Mouse (Mus musculus) liver, postnatal 0 days (tissue): ENCODE data around the gene Uba7. TPM values are rescaled to one million over a fixed set of nuclear protein-coding genes. Genes with fewer than 3 reads are reported as not detected.

ENCODE experiments used
- ATAC-seq: fragments of 200-750 bp; cut with Nextera tagmentation; 2 replicates; pipeline ENCODE4 v1.8.0; 2017; ENCODE audit warnings: mild to moderate bottlenecking, moderate library complexity
- DNase-seq: peaks from one replicate; pipeline ENCODE4 v3.0.0-alpha.2; 2016
- H3K27ac ChIP-seq: fragments of 300-500 bp; sonication (generic); 2 replicates; pipeline ENCODE4 v1.5.1; 2014; ENCODE audit warnings: antibody characterized with exemption, moderate library complexity, mild to moderate bottlenecking, low read depth
- H3K27me3 ChIP-seq: fragments of 300-500 bp; sonication (generic); 2 replicates; pipeline ENCODE4 v1.6.1; 2014; ENCODE audit warnings: low read length, control low read depth, mixed read lengths; ENCODE audit not compliant: insufficient read depth
- H3K36me3 ChIP-seq: fragments of 300-500 bp; sonication (generic); replicated peaks from 2 replicates; pipeline ENCODE4 v1.6.1; 2014; ENCODE audit warnings: mild to moderate bottlenecking, control low read depth, low read length, moderate library complexity, mixed read lengths; ENCODE audit not compliant: insufficient read depth
- H3K4me1 ChIP-seq: fragments of 300-500 bp; sonication (generic); 2 replicates; pipeline ENCODE4 v1.6.1; 2014; ENCODE audit warnings: antibody characterized with exemption, mild to moderate bottlenecking, control low read depth; ENCODE audit not compliant: insufficient read depth
- H3K4me2 ChIP-seq: fragments of 300-500 bp; sonication (generic); 2 replicates; pipeline ENCODE4 v1.6.1; 2014; ENCODE audit warnings: low read depth, mild to moderate bottlenecking, low read length, moderate library complexity, mixed read lengths
- H3K4me3 ChIP-seq: fragments of 300-500 bp; sonication (generic); 2 replicates; pipeline ENCODE4 v1.5.1; 2014; ENCODE audit warnings: low read depth, low read length
- H3K9ac ChIP-seq: fragments of 300-500 bp; sonication (generic); replicated peaks from 2 replicates; pipeline ENCODE4 v1.6.1; 2014; ENCODE audit warnings: mild to moderate bottlenecking, moderate library complexity
- H3K9me3 ChIP-seq: fragments of 300-500 bp; sonication (generic); 2 replicates; pipeline ENCODE4 v1.6.1; 2016; ENCODE audit warnings: mild to moderate bottlenecking, control low read depth, low read length, mixed read lengths
- CTCF ChIP-seq: sonication (generic); IDR thresholded peaks from 2 replicates; pipeline ENCODE4 v1.5.1; 2016; ENCODE audit warnings: antibody characterized with exemption, low read depth
- EP300 ChIP-seq: IDR thresholded peaks from 2 replicates; pipeline ENCODE4 v1.6.1; 2016; ENCODE audit warnings: antibody characterized with exemption, low read depth, mild to moderate bottlenecking
- WGBS: fragments of 180-500 bp; shearing (Covaris S2); extraction: QIAGEN DNeasy Blood & Tissue Kit; methylation state at CpG from one replicate; pipeline ENCODE4 v1.1.7; 2014; ENCODE audit not compliant: insufficient replicate concordance; 5-methylcytosine and 5-hydroxymethylcytosine counted together
- polyA plus RNA-seq: library from polyadenylated mRNA; unstranded; fragments of >200 nt; fragmentation: Nextera tagmentation; extraction: Ambion mirVana; gene quantifications from 2 replicates; pipeline ENCODE4 v1.2.1, GENCODE M21; 2015

Gene Uba7
- polyA plus RNA-seq, 1 experiment from 2014 or later: 33.2 TPM

DNA sequence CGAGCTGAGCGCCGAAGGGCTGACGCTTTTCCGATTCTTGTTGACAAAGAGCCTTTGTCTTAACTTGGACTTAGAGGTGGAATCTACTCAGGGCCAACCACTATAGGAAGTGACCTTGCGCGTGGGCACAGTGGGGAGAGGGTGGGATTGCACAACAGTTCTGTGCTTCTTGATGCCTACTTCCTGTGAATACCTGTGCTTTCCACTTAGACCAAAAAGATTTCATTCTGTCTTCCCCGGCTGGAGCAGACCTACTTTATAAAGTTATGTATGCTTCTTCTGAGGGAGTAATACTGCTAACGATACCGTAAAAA is 25.4 kb upstream of the Uba7 start, which contains the start of gene Traip:
Gene Traip (plus strand): TSS at position 215 of the 314 bp plus-strand sequence.
- DNase-seq (no peak), ATAC-seq (no peak)
- H3K36me3 ChIP-seq: no peaks in the 10 kb centered on the region
- peak within 1 kb of the TSS; percentile 70 for H3K4me2 ChIP-seq
- H3K27me3 ChIP-seq: no peaks in the 10 kb centered on the region
- WGBS: 78% methylated on average over 10 of the region's 10 CpGs
- H3K4me3 ChIP-seq: peak within 1 kb of the TSS; percentile 70
- H3K27ac ChIP-seq: peak within 1 kb of the TSS; percentile 75
- no peaks in the 10 kb centered on the region for H3K9me3 ChIP-seq
- peaks cover 14% of the 10 kb centered on the region for H3K4me1 ChIP-seq
- TF ChIP-seq CTCF (no peak), EP300 (no peak)
- peak within 1 kb of the TSS; percentile 59 for H3K9ac ChIP-seq

DNA sequence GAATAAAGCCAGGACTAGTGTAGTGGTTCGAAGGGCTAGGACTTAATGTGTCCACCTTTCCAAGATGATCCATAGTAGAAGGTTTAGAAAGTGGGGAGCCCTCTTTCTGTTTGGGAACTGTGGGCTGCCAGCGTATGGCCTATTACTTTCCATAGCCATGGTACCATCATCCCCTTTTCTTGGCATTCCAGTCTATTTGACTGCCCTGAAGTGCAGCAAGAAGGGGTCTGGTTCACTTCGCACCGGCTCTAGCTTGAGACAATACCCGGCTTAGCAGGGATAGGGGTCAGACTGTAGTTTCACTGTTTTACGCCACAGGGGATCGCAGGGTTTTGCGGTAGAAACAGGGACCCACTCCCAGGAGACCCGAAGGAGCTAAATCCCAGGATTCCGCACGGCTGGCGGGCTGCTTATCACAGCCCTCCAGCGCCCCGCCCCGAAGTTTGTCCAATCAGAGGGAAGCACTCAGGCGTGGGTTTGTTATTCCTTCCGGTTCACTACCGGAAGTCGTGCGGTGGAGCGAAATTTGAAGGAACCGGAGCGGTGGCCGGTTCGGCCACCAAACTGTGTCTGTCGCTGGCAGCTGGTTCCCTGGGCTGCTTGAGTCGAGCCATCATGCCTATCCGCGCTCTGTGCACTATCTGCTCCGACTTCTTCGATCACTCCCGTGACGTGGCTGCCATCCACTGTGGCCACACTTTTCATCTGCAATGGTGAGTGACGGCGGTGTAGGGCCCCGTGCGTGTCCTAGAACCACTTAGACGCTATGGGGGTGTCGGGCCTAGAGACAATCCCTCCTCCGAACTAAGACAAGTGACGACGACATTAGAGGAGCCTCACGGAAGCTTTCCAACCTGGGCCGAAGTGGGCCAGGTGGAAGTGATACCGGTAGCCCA is 24.6 kb upstream of the Uba7 start:
- 16% methylated on average over 45 of the region's 45 CpGs for WGBS

GRCm38 (mm10) chr9:107955613-107956289 is 19.6 kb upstream of the Uba7 start:
- Histone ChIP-seq H3K27ac (no peak overlapping the region), H3K9me3 (no peaks in the 10 kb centered on the region), H3K27me3 (no peaks in the 10 kb centered on the region), H3K4me2 (no peak overlapping the region), H3K4me3 (no peak overlapping the region), H3K9ac (no peak overlapping the region), H3K36me3 (peaks cover 12% of the 10 kb centered on the region; the same call in 1 of the 2 replicates), H3K4me1 (peaks cover 5% of the 10 kb centered on the region; the same call in 1 of the 2 replicates)
- 81% methylated on average over 6 of the region's 6 CpGs for WGBS
- no peak for TF ChIP-seq EP300
- TF ChIP-seq CTCF: no peak
- ATAC-seq (peak; percentile 72), DNase-seq (no peak)

More for the DNA sequence above, 24.6 kb upstream of the Uba7 start:
- no peaks in the 10 kb centered on the region for H3K27me3 ChIP-seq
- peak overlapping the region; percentile 70 for H3K4me3 ChIP-seq
- peaks cover 14% of the 10 kb centered on the region for H3K4me1 ChIP-seq
- H3K27ac ChIP-seq: peak overlapping the region; percentile 75
- DNase-seq: peak; percentile 93
- peak overlapping the region; percentile 59 for H3K9ac ChIP-seq
- peak; percentile 61 for TF ChIP-seq EP300
- no peak for TF ChIP-seq CTCF
- ATAC-seq: peak; percentile 94
- H3K9me3 ChIP-seq: no peaks in the 10 kb centered on the region
- H3K4me2 ChIP-seq: peak overlapping the region; percentile 70
- H3K36me3 ChIP-seq: no peaks in the 10 kb centered on the region

DNA sequence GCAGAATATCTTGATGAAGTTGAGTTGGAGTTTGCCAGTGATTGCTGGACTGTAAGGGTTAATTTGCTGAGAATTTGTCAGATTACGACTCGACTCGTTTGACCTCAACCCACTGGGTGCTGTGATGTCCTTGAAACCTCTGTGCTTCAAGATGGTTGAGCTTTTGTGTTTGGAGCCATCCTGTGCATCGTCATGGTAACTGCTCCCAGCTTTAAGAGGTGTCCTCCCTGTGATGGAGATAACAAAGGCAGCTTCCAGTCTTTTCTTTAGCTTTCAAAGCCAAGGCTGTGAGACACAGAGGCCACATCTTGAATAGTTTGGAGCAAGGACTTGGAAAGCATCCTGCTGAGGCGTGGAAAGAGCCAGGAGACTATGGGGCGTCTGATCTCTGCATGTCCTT is 18.2 kb upstream of the Uba7 start:
- 66% methylated on average over 6 of the region's 6 CpGs for WGBS
- H3K4me2 ChIP-seq: no peak overlapping the region
- H3K9ac ChIP-seq: no peak overlapping the region
- no peak for DNase-seq
- no peaks in the 10 kb centered on the region for H3K4me1 ChIP-seq
- no peak overlapping the region for H3K27ac ChIP-seq
- H3K4me3 ChIP-seq: no peak overlapping the region
- TF ChIP-seq CTCF: no peak
- TF ChIP-seq EP300: no peak
- H3K27me3 ChIP-seq: no peaks in the 10 kb centered on the region
- H3K9me3 ChIP-seq: no peaks in the 10 kb centered on the region
- H3K36me3 ChIP-seq: peaks cover 22% of the 10 kb centered on the region; the same call in 1 of the 2 replicates
- ATAC-seq: no peak

DNA sequence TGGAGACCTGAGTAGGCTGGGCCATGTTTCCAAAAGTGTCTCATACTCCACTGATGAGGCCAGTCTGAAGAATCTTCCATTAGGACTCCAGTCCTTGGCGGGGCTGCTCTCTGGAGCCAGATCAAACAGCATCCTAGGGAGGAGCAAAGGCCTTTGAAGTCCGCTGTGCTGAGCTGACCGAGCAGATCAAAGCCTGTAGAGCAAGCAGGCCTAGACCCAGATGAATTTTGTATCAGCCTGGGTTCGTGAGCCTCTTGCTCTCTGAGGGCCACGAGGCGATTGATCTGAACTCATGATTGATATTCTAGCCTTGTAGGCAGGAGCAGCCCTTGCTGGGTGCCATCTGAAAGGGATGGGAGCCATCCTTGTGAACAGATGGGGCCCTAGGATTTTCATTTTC is 15.4 kb upstream of the Uba7 start:
- Histone ChIP-seq H3K4me2 (no peak overlapping the region), H3K9ac (no peak overlapping the region), H3K4me1 (no peaks in the 10 kb centered on the region), H3K9me3 (no peaks in the 10 kb centered on the region), H3K36me3 (peaks cover 30% of the 10 kb centered on the region), H3K27me3 (no peaks in the 10 kb centered on the region), H3K27ac (no peak overlapping the region), H3K4me3 (no peak overlapping the region)
- WGBS: 72% methylated on average over 6 of the region's 6 CpGs
- TF ChIP-seq CTCF (no peak), EP300 (no peak)
- DNase-seq (no peak), ATAC-seq (no peak)

DNA sequence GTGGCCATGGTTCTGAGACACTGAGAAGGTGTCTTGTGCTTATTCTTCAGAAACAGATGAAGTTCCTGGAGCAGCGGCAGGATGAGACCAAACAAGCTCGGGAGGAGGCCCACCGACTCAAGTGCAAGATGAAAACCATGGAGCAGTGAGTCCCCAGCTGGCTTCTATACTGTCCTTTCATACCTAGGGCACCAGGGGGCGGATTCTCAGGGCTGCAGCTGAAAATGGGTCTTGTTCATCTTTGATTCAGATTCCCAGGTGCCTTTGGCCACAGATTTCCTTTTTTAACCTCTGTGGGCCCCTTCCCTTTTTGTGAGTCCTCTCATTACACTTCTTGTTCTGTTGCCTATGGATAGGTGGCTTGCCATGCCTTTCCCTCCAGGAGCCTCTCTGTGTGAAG is 14.4 kb upstream of the Uba7 start:
- Histone ChIP-seq H3K4me1 (no peaks in the 10 kb centered on the region), H3K27me3 (no peaks in the 10 kb centered on the region), H3K4me3 (no peak overlapping the region), H3K36me3 (peaks cover 30% of the 10 kb centered on the region), H3K9ac (no peak overlapping the region), H3K27ac (no peak overlapping the region), H3K4me2 (no peak overlapping the region), H3K9me3 (no peaks in the 10 kb centered on the region)
- no peak for DNase-seq
- ATAC-seq: no peak
- 69% methylated on average over 4 of the region's 4 CpGs for WGBS
- TF ChIP-seq EP300 (no peak), CTCF (peak; percentile 54)
